Mouse (Mus musculus) midbrain, embryonic 13.5 days (tissue): ENCODE measurements at regions not wholly inside any gene's neighbourhood (a gene's known extent, or its start where the extent isn't known, plus 50 kb on each side); places are given as distances from the start of the nearest gene placed in this dataset.
A peak's percentile ranks its signal among the peaks of the same experiment; 100 is the strongest.

Experiments
- ATAC-seq: fragments of 200-750 bp; cut with Nextera tagmentation; 2 replicates; pipeline ENCODE4 v1.8.0; 2017; ENCODE audit warnings: mild to moderate bottlenecking, moderate TSS enrichment, moderate library complexity
- H3K27ac ChIP-seq: fragments of 300-500 bp; sonication (generic); 2 replicates; pipeline ENCODE4 v1.5.1; 2015; ENCODE audit warnings: inconsistent platforms, mild to moderate bottlenecking, moderate library complexity
- H3K27me3 ChIP-seq: fragments of 300-500 bp; sonication (generic); 2 replicates; pipeline ENCODE4 v1.6.1; 2015; ENCODE audit warnings: mild to moderate bottlenecking, inconsistent platforms
- H3K36me3 ChIP-seq: fragments of 300-500 bp; sonication (generic); 2 replicates; pipeline ENCODE4 v1.6.1; 2015; ENCODE audit warnings: mild to moderate bottlenecking, inconsistent platforms
- H3K4me1 ChIP-seq: fragments of 300-500 bp; sonication (generic); replicated peaks from 2 replicates; pipeline ENCODE4 v1.6.1; 2015; ENCODE audit warnings: inconsistent platforms
- H3K4me2 ChIP-seq: fragments of 300-500 bp; sonication (generic); replicated peaks from 2 replicates; pipeline ENCODE4 v1.6.1; 2015; ENCODE audit warnings: moderate library complexity, mild to moderate bottlenecking, inconsistent platforms
- H3K4me3 ChIP-seq: fragments of 300-500 bp; sonication (generic); replicated peaks from 2 replicates; pipeline ENCODE4 v1.5.1; 2015; ENCODE audit warnings: mild to moderate bottlenecking, inconsistent platforms
- H3K9ac ChIP-seq: fragments of 300-500 bp; sonication (generic); replicated peaks from 2 replicates; pipeline ENCODE4 v1.6.1; 2015; ENCODE audit warnings: mild to moderate bottlenecking, inconsistent platforms
- H3K9me3 ChIP-seq: fragments of 300-500 bp; sonication (generic); 2 replicates; pipeline ENCODE4 v1.6.1; 2016; ENCODE audit warnings: mild to moderate bottlenecking, inconsistent platforms
- WGBS: fragments of 180-500 bp; shearing (Covaris S2); methylation state at CpG from one replicate; pipeline ENCODE4 v1.1.7; 2015; 5-methylcytosine and 5-hydroxymethylcytosine counted together

GRCm38 (mm10) chr16:42676406-42677075, 199.1 kb upstream of the Zbtb20 start:
- Histone ChIP-seq H3K27me3 (no peaks in the 10 kb centered on the region), H3K4me1 (no peaks in the 10 kb centered on the region), H3K4me3 (no peak overlapping the region), H3K9me3 (no peaks in the 10 kb centered on the region), H3K27ac (no peak overlapping the region), H3K4me2 (no peak overlapping the region), H3K9ac (no peak overlapping the region), H3K36me3 (no peaks in the 10 kb centered on the region)
- ATAC-seq, result no peak
- WGBS, result 85% methylated on average over 5 of the region's 5 CpGs

GRCm38 (mm10) chr16:42675031-42675430, 200.7 kb upstream of the Zbtb20 start:
- Histone ChIP-seq H3K4me1 (no peaks in the 10 kb centered on the region), H3K36me3 (no peaks in the 10 kb centered on the region), H3K4me3 (no peak overlapping the region), H3K27me3 (no peaks in the 10 kb centered on the region), H3K4me2 (no peak overlapping the region), H3K9ac (no peak overlapping the region), H3K9me3 (no peaks in the 10 kb centered on the region), H3K27ac (no peak overlapping the region)
- 90% methylated on average over 3 of the region's 3 CpGs for WGBS
- ATAC-seq, result no peak

GRCm38 (mm10) chr16:42666601-42667000, 209.1 kb upstream of the Zbtb20 start:
- H3K4me2 ChIP-seq, result no peak overlapping the region
- no peak overlapping the region for H3K27ac ChIP-seq
- H3K4me3 ChIP-seq, result no peak overlapping the region
- H3K4me1 ChIP-seq, result no peaks in the 10 kb centered on the region
- no peaks in the 10 kb centered on the region for H3K36me3 ChIP-seq
- H3K9me3 ChIP-seq, result no peaks in the 10 kb centered on the region
- ATAC-seq, result no peak
- no peaks in the 10 kb centered on the region for H3K27me3 ChIP-seq
- WGBS, result 70% methylated on average over 3 of the region's 3 CpGs
- no peak overlapping the region for H3K9ac ChIP-seq

- Histone ChIP-seq H3K9me3 (peaks cover 6% of the 10 kb centered on the region; the same call in 1 of the 2 replicates), H3K9ac (no peak overlapping the region), H3K4me2 (no peak overlapping the region), H3K4me1 (peaks cover 9% of the 10 kb centered on the region; the same call in 1 of the 2 replicates), H3K27ac (peak overlapping the region; percentile 62), H3K36me3 (no peaks in the 10 kb centered on the region), H3K4me3 (no peak overlapping the region), H3K27me3 (no peaks in the 10 kb centered on the region)
- ATAC-seq, result peak; percentile 56; the same call in 1 of the 2 replicates
- 70% methylated on average over 10 of the region's 10 CpGs for WGBS
Measured at GRCm38 (mm10) chr16:42651904-42652732, 223.6 kb upstream of the Zbtb20 start.

GRCm38 (mm10) chr16:42649767-42650166, 225.9 kb upstream of the Zbtb20 start:
- Histone ChIP-seq H3K9me3 (peaks cover 6% of the 10 kb centered on the region; the same call in 1 of the 2 replicates), H3K27ac (peak overlapping the region; percentile 31), H3K36me3 (no peaks in the 10 kb centered on the region), H3K27me3 (no peaks in the 10 kb centered on the region), H3K4me2 (no peak overlapping the region), H3K4me3 (no peak overlapping the region), H3K9ac (no peak overlapping the region), H3K4me1 (peaks cover 9% of the 10 kb centered on the region; the same call in 1 of the 2 replicates)
- 62% methylated on average over 5 of the region's 5 CpGs for WGBS
- 0 out of 2 replicates have a peak, but pooled peaks have one; percentile 58 for ATAC-seq

- H3K4me1 ChIP-seq, result peaks cover 9% of the 10 kb centered on the region; the same call in 1 of the 2 replicates
- no peak overlapping the region for H3K4me2 ChIP-seq
- no peak overlapping the region for H3K27ac ChIP-seq
- WGBS, result 94% methylated on average over 5 of the region's 5 CpGs
- no peak for ATAC-seq
- no peaks in the 10 kb centered on the region for H3K36me3 ChIP-seq
- no peak overlapping the region for H3K4me3 ChIP-seq
- no peaks in the 10 kb centered on the region for H3K27me3 ChIP-seq
- H3K9ac ChIP-seq, result no peak overlapping the region
- H3K9me3 ChIP-seq, result peaks cover 2% of the 10 kb centered on the region; the same call in 1 of the 2 replicates
Measured at GRCm38 (mm10) chr16:42648531-42649142, 227.0 kb upstream of the Zbtb20 start.

GRCm38 (mm10) chr16:42647762-42648161, 227.9 kb upstream of the Zbtb20 start:
- Histone ChIP-seq H3K4me3 (no peak overlapping the region), H3K27ac (no peak overlapping the region), H3K36me3 (no peaks in the 10 kb centered on the region), H3K9ac (no peak overlapping the region), H3K27me3 (no peaks in the 10 kb centered on the region), H3K4me1 (peaks cover 9% of the 10 kb centered on the region; the same call in 1 of the 2 replicates), H3K9me3 (no peaks in the 10 kb centered on the region), H3K4me2 (no peak overlapping the region)
- no peak for ATAC-seq
- WGBS, result 94% methylated on average over 5 of the region's 5 CpGs

- H3K27me3 ChIP-seq, result no peaks in the 10 kb centered on the region
- WGBS, result 79% methylated on average over 3 of the region's 3 CpGs
- ATAC-seq, result no peak
Measured at GRCm38 (mm10) chr16:42635766-42636165, 239.9 kb upstream of the Zbtb20 start.

GRCm38 (mm10) chr16:42627675-42628074, 248.0 kb upstream of the Zbtb20 start:
- Histone ChIP-seq H3K27ac (no peak overlapping the region), H3K4me3 (no peak overlapping the region), H3K9me3 (no peaks in the 10 kb centered on the region), H3K36me3 (no peaks in the 10 kb centered on the region), H3K9ac (no peak overlapping the region), H3K4me1 (no peaks in the 10 kb centered on the region), H3K4me2 (no peak overlapping the region), H3K27me3 (no peaks in the 10 kb centered on the region)
- no peak for ATAC-seq
- 63% methylated on average over 3 of the region's 3 CpGs for WGBS

More at GRCm38 (mm10) chr16:42635766-42636165, 239.9 kb upstream of the Zbtb20 start:
- Histone ChIP-seq H3K4me1 (no peaks in the 10 kb centered on the region), H3K27ac (no peak overlapping the region), H3K36me3 (no peaks in the 10 kb centered on the region), H3K4me2 (no peak overlapping the region), H3K4me3 (no peak overlapping the region), H3K9ac (no peak overlapping the region), H3K9me3 (no peaks in the 10 kb centered on the region)

GRCm38 (mm10) chr16:42615920-42616319, 259.8 kb upstream of the Zbtb20 start:
- 78% methylated on average over 3 of the region's 3 CpGs for WGBS
- no peaks in the 10 kb centered on the region for H3K4me1 ChIP-seq
- H3K4me2 ChIP-seq, result no peak overlapping the region
- H3K9me3 ChIP-seq, result no peaks in the 10 kb centered on the region
- H3K27me3 ChIP-seq, result no peaks in the 10 kb centered on the region
- no peak overlapping the region for H3K4me3 ChIP-seq
- ATAC-seq, result no peak
- no peaks in the 10 kb centered on the region for H3K36me3 ChIP-seq
- H3K27ac ChIP-seq, result no peak overlapping the region
- no peak overlapping the region for H3K9ac ChIP-seq

GRCm38 (mm10) chr16:42612011-42612410, 263.7 kb upstream of the Zbtb20 start:
- no peak overlapping the region for H3K9ac ChIP-seq
- H3K27me3 ChIP-seq, result no peaks in the 10 kb centered on the region
- no peaks in the 10 kb centered on the region for H3K9me3 ChIP-seq
- WGBS, result 86% methylated on average over 2 of the region's 2 CpGs
- no peak for ATAC-seq
- no peak overlapping the region for H3K27ac ChIP-seq
- H3K4me3 ChIP-seq, result no peak overlapping the region
- no peaks in the 10 kb centered on the region for H3K4me1 ChIP-seq
- H3K36me3 ChIP-seq, result no peaks in the 10 kb centered on the region
- H3K4me2 ChIP-seq, result no peak overlapping the region

GRCm38 (mm10) chr16:42608336-42608735, 267.3 kb upstream of the Zbtb20 start:
- peaks cover under 1% of the 10 kb centered on the region; the same call in 1 of the 2 replicates for H3K9me3 ChIP-seq
- WGBS, result 80% methylated on average over 5 of the region's 5 CpGs
- H3K27me3 ChIP-seq, result no peaks in the 10 kb centered on the region
- ATAC-seq, result no peak
- no peak overlapping the region for H3K4me3 ChIP-seq
- no peak overlapping the region for H3K27ac ChIP-seq
- no peak overlapping the region for H3K9ac ChIP-seq
- H3K4me2 ChIP-seq, result no peak overlapping the region
- H3K36me3 ChIP-seq, result no peaks in the 10 kb centered on the region
- H3K4me1 ChIP-seq, result no peaks in the 10 kb centered on the region
